17 mouse cellular contexts compared by ENCODE assay signal in genomic region chr5:129338511-129338910, GRCm38 (mm10).
DNase-seq lines count a peak whose midpoint lies in the region; ATAC-seq and TF ChIP-seq lines count a peak whose summit lies in the region.
"Had no signal": no experiment of that assay in that cellular context is flagged by ENCODE, and none has a peak within 500 bp of the region (broad histone marks: within the 10 kb centered on the region; RNA-seq: fewer than 3 reads in every experiment).

No protein-coding gene starts in this region.

- no peaks in the 10 kb centered on the region for H3K36me3 ChIP-seq in hindbrain, embryonic 10.5 days
- no peaks in the 10 kb centered on the region for H3K36me3 ChIP-seq in hindbrain, embryonic 16.5 days (ENCODE audit: control insufficient read depth, insufficient read depth, low read length)
- H3K36me3 ChIP-seq: embryonic facial prominence, embryonic 15.5 days; heart, embryonic 15.5 days; hindbrain, embryonic 15.5 days; limb, embryonic 12.5 days; neural tube, embryonic 15.5 days had no signal

- no peak for ATAC-seq in hindbrain, embryonic 16.5 days

- WGBS in hindbrain, embryonic 10.5 days: 73% methylated on average over 7 of the region's 7 CpGs
- 66% methylated on average over 7 of the region's 7 CpGs for WGBS in hindbrain, embryonic 16.5 days

- H3K4me1 ChIP-seq in hindbrain, embryonic 10.5 days (replicated peaks): peaks cover 17% of the 10 kb centered on the region
- H3K4me1 ChIP-seq in hindbrain, embryonic 16.5 days (ENCODE audit: control insufficient read depth, insufficient read depth, low read depth, low read length): peaks cover 3% of the 10 kb centered on the region; the same call in 1 of the 2 replicates
- H3K4me1 ChIP-seq: embryonic facial prominence, embryonic 15.5 days; heart, embryonic 15.5 days; limb, embryonic 12.5 days had no signal

- TF ChIP-seq POLR2A in brain, embryonic 14.5 days (IDR thresholded peaks at IDR 0.05; ENCODE audit: borderline replicate concordance, extremely low read depth, insufficient read depth, insufficient read length, poor library complexity, severe bottlenecking): no peak

- H3K27me3 ChIP-seq in hindbrain, embryonic 10.5 days (ENCODE audit: insufficient read depth, poor library complexity, severe bottlenecking): no peaks in the 10 kb centered on the region
- no peaks in the 10 kb centered on the region for H3K27me3 ChIP-seq in hindbrain, embryonic 16.5 days (replicated peaks; ENCODE audit: control insufficient read depth, insufficient read depth, low read length)
- H3K27me3 ChIP-seq: embryonic facial prominence, embryonic 15.5 days; hindbrain, embryonic 15.5 days; limb, embryonic 12.5 days; neural tube, embryonic 15.5 days had no signal

- no peak overlapping the region for H3K9ac ChIP-seq in hindbrain, embryonic 16.5 days (ENCODE audit: low read depth, low read length)
- H3K9ac ChIP-seq: embryonic facial prominence, embryonic 15.5 days; heart, embryonic 15.5 days; hindbrain, embryonic 15.5 days; limb, embryonic 12.5 days; liver, embryonic 14.5 days; neural tube, embryonic 15.5 days had no signal

- H3K27ac ChIP-seq in hindbrain, embryonic 10.5 days: 0 out of 2 replicates have a peak overlapping the region, but pooled peaks have one; percentile 16
- H3K27ac ChIP-seq in hindbrain, embryonic 16.5 days (ENCODE audit: low read depth, low read length): no peak overlapping the region
- H3K27ac ChIP-seq: embryonic facial prominence, embryonic 15.5 days; heart, embryonic 15.5 days; hindbrain, embryonic 15.5 days; limb, embryonic 12.5 days; liver, embryonic 14.5 days; neural tube, embryonic 15.5 days had no signal

- H3K4me2 ChIP-seq in hindbrain, embryonic 16.5 days (ENCODE audit: low read length): no peak overlapping the region
- H3K4me2 ChIP-seq: embryonic facial prominence, embryonic 15.5 days; heart, embryonic 15.5 days; hindbrain, embryonic 15.5 days; limb, embryonic 12.5 days; neural tube, embryonic 15.5 days had no signal

- no peak overlapping the region for H3K4me3 ChIP-seq in hindbrain, embryonic 10.5 days
- H3K4me3 ChIP-seq in hindbrain, embryonic 16.5 days (ENCODE audit: low read length): no peak overlapping the region
- H3K4me3 ChIP-seq: embryonic facial prominence, embryonic 15.5 days; heart, embryonic 15.5 days; hindbrain, embryonic 15.5 days; limb, embryonic 12.5 days; neural tube, embryonic 15.5 days had no signal

- no peak for DNase-seq in hindbrain, embryonic 10.5 days (ENCODE audit: low spot score)
- DNase-seq in brain, embryonic 14.5 days (ENCODE audit: low read depth): peak; percentile 53
- peak; percentile 12 to 14 for DNase-seq in frontal cortex, postnatal 25 days (ENCODE audit: low spot score in 2 of 2)
- DNase-seq in right cerebral cortex, adult 2 months (ENCODE audit: low spot score in 2 of 2): peak; percentile 64 to 73
- DNase-seq in thymus, postnatal 14 days: no peak
- DNase-seq in urinary bladder, postnatal 10 days (ENCODE audit: low spot score): no peak
- DNase-seq: cerebellum, adult 8-10 months; heart, adult 11 months; lung, postnatal 14 days; retina, postnatal 1 day had no signal

- no peaks in the 10 kb centered on the region for H3K9me3 ChIP-seq in hindbrain, embryonic 10.5 days
- H3K9me3 ChIP-seq in hindbrain, embryonic 16.5 days (ENCODE audit: control insufficient read depth, low read length): no peaks in the 10 kb centered on the region
- H3K9me3 ChIP-seq: embryonic facial prominence, embryonic 15.5 days; heart, embryonic 15.5 days; hindbrain, embryonic 15.5 days; limb, embryonic 12.5 days; neural tube, embryonic 15.5 days had no signal

- no peak for TF ChIP-seq CTCF in brain, embryonic 14.5 days (IDR thresholded peaks at IDR 0.05; ENCODE audit: borderline replicate concordance, extremely low read depth, insufficient read depth, insufficient read length)

Comparison
In these comparisons a context has a peak if more than half of its experiments do, and no peak if none do; other contexts are left out.
1. DNase-seq: peak in brain, embryonic 14.5 days (single experiment), frontal cortex, postnatal 25 days (2 of 2) and right cerebral cortex, adult 2 months (2 of 2); none in hindbrain, embryonic 10.5 days (single experiment), thymus, postnatal 14 days (single experiment) and urinary bladder, postnatal 10 days (single experiment).